Mouse (Mus musculus) CH12F3 (cell line): Measurements from ENCODE around the gene Rhbdd3.

Experiments used
- in situ Hi-C: fragments of 300-500 bp; cut with MboI; formaldehyde crosslinking; loops from 2 replicates; pipeline ENCODE4 v1.14.3; 2020; ENCODE audit warnings: low sequenced_read_pairs

Gene Rhbdd3

GRCm38 (mm10) chr11:5098736-5099542 lies at the start of gene Rhbdd3, which contains the start of gene Ewsr1:
Gene Rhbdd3, plus strand, starts transcription at chr11:5098926.
Gene Ewsr1, minus strand, starts transcription at chr11:5099266.
- in situ Hi-C loops: no loop called here

- in situ Hi-C loops: no loop called here
These were observed 47.1 kb upstream of the Rhbdd3 start for GRCm38 (mm10) chr11:5051629-5052028.

GRCm38 (mm10) chr11:5052200-5052854 lies 46.4 kb upstream of the Rhbdd3 start:
- in situ Hi-C loops: no loop called here

GRCm38 (mm10) chr11:5054151-5054550 lies 44.6 kb upstream of the Rhbdd3 start:
- in situ Hi-C loops: no loop called here

GRCm38 (mm10) chr11:5054874-5055273 lies 43.9 kb upstream of the Rhbdd3 start:
- in situ Hi-C loops: no loop called here

GRCm38 (mm10) chr11:5055945-5056938 lies 42.5 kb upstream of the Rhbdd3 start:
- in situ Hi-C loops: no loop called here

- in situ Hi-C loops: no loop called here
These were observed 41.7 kb upstream of the Rhbdd3 start for GRCm38 (mm10) chr11:5057064-5057463.

GRCm38 (mm10) chr11:5057541-5057855 lies 41.2 kb upstream of the Rhbdd3 start:
- in situ Hi-C loops: no loop called here

GRCm38 (mm10) chr11:5057856-5058641 lies 40.7 kb upstream of the Rhbdd3 start, which contains the start of gene Rasl10a:
Gene Rasl10a, plus strand, starts transcription at chr11:5058128.
- in situ Hi-C loops: no loop called here

- in situ Hi-C loops: no loop called here
These were observed 39.9 kb upstream of the Rhbdd3 start for GRCm38 (mm10) chr11:5058783-5059182.

- in situ Hi-C loops: no loop called here
These were observed 39.5 kb upstream of the Rhbdd3 start for GRCm38 (mm10) chr11:5059230-5059629.

GRCm38 (mm10) chr11:5059704-5060156 lies 39.0 kb upstream of the Rhbdd3 start:
- in situ Hi-C loops: no loop called here

GRCm38 (mm10) chr11:5060756-5061412 lies 37.8 kb upstream of the Rhbdd3 start:
- in situ Hi-C loops: no loop called here

- in situ Hi-C loops: no loop called here
These were observed 37.1 kb upstream of the Rhbdd3 start for GRCm38 (mm10) chr11:5061413-5062139.

- in situ Hi-C loops: no loop called here
These were observed 36.4 kb upstream of the Rhbdd3 start for GRCm38 (mm10) chr11:5062326-5062725.

GRCm38 (mm10) chr11:5062860-5063505 lies 35.7 kb upstream of the Rhbdd3 start:
- in situ Hi-C loops: no loop called here

GRCm38 (mm10) chr11:5063561-5064281 lies 35.0 kb upstream of the Rhbdd3 start:
- in situ Hi-C loops: no loop called here
